Mouse (Mus musculus): ENCODE data around the gene Brs3. TPM values are rescaled to one million over a fixed set of nuclear protein-coding genes. Genes with fewer than 3 reads are reported as not detected.

Brs3 gene
- polyA plus RNA-seq (2015; fragmentation: Nextera tagmentation; extraction: Ambion mirVana) = not detected in 2 replicates

- H3K4me2 ChIP-seq (ENCODE audit: low read depth, low read length) = no peak within 1 kb of the TSS
- no peaks in the 10 kb centered on the region for H3K4me1 ChIP-seq (ENCODE audit: control insufficient read depth, low read depth, low read length)
- no peaks in the 10 kb centered on the region for H3K9me3 ChIP-seq (replicated peaks; ENCODE audit: control insufficient read depth, low read length)
- no peaks in the 10 kb centered on the region for H3K27me3 ChIP-seq (ENCODE audit: control insufficient read depth, insufficient read depth, low read depth, low read length)
- H3K4me3 ChIP-seq (ENCODE audit: low read depth, low read length) = no peak within 1 kb of the TSS
- WGBS (ENCODE audit: insufficient replicate concordance) = 62% methylated on average over 5 of the region's 5 CpGs
- no peak within 1 kb of the TSS for H3K9ac ChIP-seq (ENCODE audit: low read depth, low read length)
- H3K27ac ChIP-seq (ENCODE audit: low read length) = no peak within 1 kb of the TSS
- no peaks in the 10 kb centered on the region for H3K36me3 ChIP-seq (ENCODE audit: control insufficient read depth, insufficient read depth)
- no peak for ATAC-seq (ENCODE audit: low read depth)
Observed at GRCm38 (mm10) chrX:57042774-57043173, at the start of gene Brs3. Gene Brs3, plus strand, starts transcription at chrX:57043074.

- H3K4me3 ChIP-seq (ENCODE audit: low read depth, low read length) = no peak overlapping the region
Observed at GRCm38 (mm10) chrX:57012891-57013290, 30.0 kb upstream of the Brs3 start.

DNA sequence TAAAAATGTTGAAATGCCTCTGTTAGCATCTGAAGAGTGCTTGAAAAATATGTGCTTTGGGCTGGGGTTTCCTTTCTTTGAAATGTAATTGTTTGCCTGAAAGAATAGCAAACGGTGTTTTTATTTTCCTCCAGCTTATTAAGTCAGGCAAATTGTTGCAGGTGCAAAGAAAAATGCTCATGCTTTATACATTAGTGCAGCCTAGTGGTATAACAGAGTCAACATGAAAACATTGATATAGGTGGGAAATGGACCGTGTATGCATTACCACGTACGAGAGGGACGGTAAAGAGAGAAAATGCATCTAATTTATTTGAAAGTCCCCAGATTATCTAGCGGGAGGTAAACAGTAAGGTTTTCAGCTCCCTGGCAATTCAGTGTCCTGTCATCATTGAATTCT, 995 bp downstream of the Brs3 start:
- H3K9ac ChIP-seq (ENCODE audit: low read depth, low read length) = no peak overlapping the region
- H3K4me2 ChIP-seq (ENCODE audit: low read depth, low read length) = no peak overlapping the region
- no peaks in the 10 kb centered on the region for H3K27me3 ChIP-seq (ENCODE audit: control insufficient read depth, insufficient read depth, low read depth, low read length)
- WGBS (ENCODE audit: insufficient replicate concordance) = 65% methylated on average over 6 of the region's 6 CpGs
- H3K27ac ChIP-seq (ENCODE audit: low read length) = no peak overlapping the region
- ATAC-seq (ENCODE audit: low read depth) = no peak
- H3K36me3 ChIP-seq (ENCODE audit: control insufficient read depth, insufficient read depth) = no peaks in the 10 kb centered on the region
- no peaks in the 10 kb centered on the region for H3K9me3 ChIP-seq (replicated peaks; ENCODE audit: control insufficient read depth, low read length)
- no peaks in the 10 kb centered on the region for H3K4me1 ChIP-seq (ENCODE audit: control insufficient read depth, low read depth, low read length)
- H3K4me3 ChIP-seq (ENCODE audit: low read depth, low read length) = no peak overlapping the region

More at GRCm38 (mm10) chrX:57012891-57013290, 30.0 kb upstream of the Brs3 start:
- Histone ChIP-seq H3K27ac (ENCODE audit: low read length) (no peak overlapping the region), H3K27me3 (ENCODE audit: control insufficient read depth, insufficient read depth, low read depth, low read length) (no peaks in the 10 kb centered on the region), H3K4me1 (ENCODE audit: control insufficient read depth, low read depth, low read length) (no peaks in the 10 kb centered on the region), H3K9ac (ENCODE audit: low read depth, low read length) (no peak overlapping the region), H3K36me3 (ENCODE audit: control insufficient read depth, insufficient read depth) (no peaks in the 10 kb centered on the region), H3K9me3 (replicated peaks; ENCODE audit: control insufficient read depth, low read length) (no peaks in the 10 kb centered on the region), H3K4me2 (ENCODE audit: low read depth, low read length) (no peak overlapping the region)
- no peak for ATAC-seq (ENCODE audit: low read depth)
- 42% methylated on average over 2 of the region's 2 CpGs for WGBS (ENCODE audit: insufficient replicate concordance)

- Histone ChIP-seq H3K9me3 (replicated peaks; ENCODE audit: control insufficient read depth, low read length) (no peaks in the 10 kb centered on the region), H3K4me1 (ENCODE audit: control insufficient read depth, low read depth, low read length) (no peaks in the 10 kb centered on the region; the same call in 1 of the 2 replicates), H3K9ac (ENCODE audit: low read depth, low read length) (peak overlapping the region; percentile 72), H3K4me3 (ENCODE audit: low read depth, low read length) (peak overlapping the region; percentile 74), H3K4me2 (ENCODE audit: low read depth, low read length) (peak overlapping the region; percentile 69), H3K36me3 (ENCODE audit: control insufficient read depth, insufficient read depth) (no peaks in the 10 kb centered on the region), H3K27me3 (ENCODE audit: control insufficient read depth, insufficient read depth, low read depth, low read length) (no peaks in the 10 kb centered on the region), H3K27ac (ENCODE audit: low read length) (no peak overlapping the region)
- peak; percentile 3; the same call in 1 of the 2 replicates for ATAC-seq (ENCODE audit: low read depth)
- WGBS (ENCODE audit: insufficient replicate concordance) = 12% methylated on average over 4 of the region's 4 CpGs
Observed at GRCm38 (mm10) chrX:57052848-57053173, 9.9 kb downstream of the Brs3 start.

DNA sequence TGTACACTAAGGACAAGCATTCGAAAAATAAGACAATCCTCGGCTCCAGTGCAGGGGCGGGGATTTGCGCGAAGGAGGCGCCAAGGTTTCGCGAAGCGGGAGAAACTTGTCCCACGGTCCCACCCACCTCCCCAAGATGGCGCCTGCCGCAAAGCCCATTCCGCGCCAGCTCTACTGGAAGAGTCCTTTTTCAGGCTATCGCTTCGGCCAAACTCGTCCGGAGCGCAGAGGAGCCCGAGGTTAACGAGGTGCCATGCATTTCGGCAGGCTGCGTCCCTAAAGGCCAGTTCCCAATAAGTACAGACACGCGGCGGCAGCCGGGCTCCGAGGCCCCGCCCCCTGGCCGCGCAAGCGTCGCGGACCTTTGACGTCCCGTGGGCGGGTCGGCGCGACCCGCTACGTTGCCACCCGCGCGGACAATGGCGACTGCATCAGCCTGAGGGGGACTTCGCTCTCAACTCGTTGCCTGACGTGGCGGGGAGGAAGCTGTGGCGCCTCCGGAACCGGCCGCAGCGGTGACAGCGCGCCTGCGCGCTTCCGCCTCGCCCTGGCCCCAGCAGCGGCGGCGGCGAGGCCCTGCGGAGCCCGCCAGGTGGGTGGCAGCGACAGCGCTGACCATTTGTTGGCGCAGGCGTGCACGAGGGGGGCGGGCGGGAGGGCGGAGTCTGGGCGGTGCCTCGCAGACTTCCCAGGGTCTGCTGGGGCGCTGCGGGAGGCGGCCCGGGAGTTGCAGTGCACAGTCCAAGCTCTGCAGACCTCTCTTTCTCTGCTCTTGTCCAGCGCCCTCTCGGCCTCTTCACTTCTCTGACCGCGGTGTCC, 10.5 kb downstream of the Brs3 start, which contains the start of gene Htatsf1:
TSS of gene Htatsf1 (plus strand) at position 410 of the 819 bp plus-strand sequence.
- peak within 1 kb of the TSS; percentile 80 for H3K27ac ChIP-seq (ENCODE audit: low read length)
- peak within 1 kb of the TSS; percentile 69 for H3K4me2 ChIP-seq (ENCODE audit: low read depth, low read length)
- H3K9ac ChIP-seq (ENCODE audit: low read depth, low read length) = peak within 1 kb of the TSS; percentile 72
- H3K27me3 ChIP-seq (ENCODE audit: control insufficient read depth, insufficient read depth, low read depth, low read length) = no peaks in the 10 kb centered on the region
- ATAC-seq (ENCODE audit: low read depth) = peak; percentile 94
- peak within 1 kb of the TSS; percentile 74 for H3K4me3 ChIP-seq (ENCODE audit: low read depth, low read length)
- H3K4me1 ChIP-seq (ENCODE audit: control insufficient read depth, low read depth, low read length) = no peaks in the 10 kb centered on the region; the same call in 1 of the 2 replicates
- H3K9me3 ChIP-seq (replicated peaks; ENCODE audit: control insufficient read depth, low read length) = no peaks in the 10 kb centered on the region
- no peaks in the 10 kb centered on the region for H3K36me3 ChIP-seq (ENCODE audit: control insufficient read depth, insufficient read depth)
- 19% methylated on average over 75 of the region's 85 CpGs for WGBS (ENCODE audit: insufficient replicate concordance)

- no peaks in the 10 kb centered on the region for H3K36me3 ChIP-seq (ENCODE audit: control insufficient read depth, insufficient read depth)
- H3K4me2 ChIP-seq (ENCODE audit: low read depth, low read length) = peak overlapping the region; percentile 69
- no peak for ATAC-seq (ENCODE audit: low read depth)
- no peaks in the 10 kb centered on the region for H3K27me3 ChIP-seq (ENCODE audit: control insufficient read depth, insufficient read depth, low read depth, low read length)
- no peaks in the 10 kb centered on the region; the same call in 1 of the 2 replicates for H3K4me1 ChIP-seq (ENCODE audit: control insufficient read depth, low read depth, low read length)
- H3K9me3 ChIP-seq (replicated peaks; ENCODE audit: control insufficient read depth, low read length) = no peaks in the 10 kb centered on the region
- 24% methylated on average over 11 of the region's 11 CpGs for whole genome bisulfite sequencing (ENCODE audit: insufficient replicate concordance)
- peak overlapping the region; percentile 74 for H3K4me3 ChIP-seq (ENCODE audit: low read depth, low read length)
- peak overlapping the region; percentile 72 for H3K9ac ChIP-seq (ENCODE audit: low read depth, low read length)
- no peak overlapping the region for H3K27ac ChIP-seq (ENCODE audit: low read length)
Observed at GRCm38 (mm10) chrX:57053993-57054385, 11.1 kb downstream of the Brs3 start.

- ATAC-seq (ENCODE audit: low read depth) = no peak
- H3K4me1 ChIP-seq (ENCODE audit: control insufficient read depth, low read depth, low read length) = no peaks in the 10 kb centered on the region
- H3K27ac ChIP-seq (ENCODE audit: low read length) = no peak overlapping the region
- no peak overlapping the region for H3K9ac ChIP-seq (ENCODE audit: low read depth, low read length)
- WGBS (ENCODE audit: insufficient replicate concordance) = 60% methylated on average over 5 of the region's 5 CpGs
- no peaks in the 10 kb centered on the region for H3K36me3 ChIP-seq (ENCODE audit: control insufficient read depth, insufficient read depth)
- H3K9me3 ChIP-seq (replicated peaks; ENCODE audit: control insufficient read depth, low read length) = no peaks in the 10 kb centered on the region
- no peaks in the 10 kb centered on the region for H3K27me3 ChIP-seq (ENCODE audit: control insufficient read depth, insufficient read depth, low read depth, low read length)
- H3K4me3 ChIP-seq (ENCODE audit: low read depth, low read length) = no peak overlapping the region
- H3K4me2 ChIP-seq (ENCODE audit: low read depth, low read length) = no peak overlapping the region
Observed at GRCm38 (mm10) chrX:57081496-57081895, 38.6 kb downstream of the Brs3 start.

- no peaks in the 10 kb centered on the region for H3K4me1 ChIP-seq (ENCODE audit: control insufficient read depth, low read depth, low read length)
- no peaks in the 10 kb centered on the region for H3K27me3 ChIP-seq (ENCODE audit: control insufficient read depth, insufficient read depth, low read depth, low read length)
- H3K9ac ChIP-seq (ENCODE audit: low read depth, low read length) = no peak within 1 kb of the TSS
- 68% methylated on average over 4 of the region's 4 CpGs for WGBS (ENCODE audit: insufficient replicate concordance)
- no peaks in the 10 kb centered on the region for H3K9me3 ChIP-seq (replicated peaks; ENCODE audit: control insufficient read depth, low read length)
- no peak within 1 kb of the TSS for H3K4me2 ChIP-seq (ENCODE audit: low read depth, low read length)
- ATAC-seq (ENCODE audit: low read depth) = no peak
- H3K4me3 ChIP-seq (ENCODE audit: low read depth, low read length) = no peak within 1 kb of the TSS
- H3K36me3 ChIP-seq (ENCODE audit: control insufficient read depth, insufficient read depth) = no peaks in the 10 kb centered on the region
- no peak within 1 kb of the TSS for H3K27ac ChIP-seq (ENCODE audit: low read length)
Observed at GRCm38 (mm10) chrX:57087806-57088205, 44.9 kb downstream of the Brs3 start, which contains the start of gene Vgll1. Gene Vgll1, plus strand, starts transcription at chrX:57088106.
